Mouse (Mus musculus) limb, embryonic 12.5 days (tissue): ENCODE data around the gene Prss34. TPM values are rescaled to one million over a fixed set of nuclear protein-coding genes. Genes with fewer than 3 reads are reported as not detected.

ENCODE experiments used
- ATAC-seq: fragments of 200-750 bp; cut with Nextera tagmentation; 2 replicates; pipeline ENCODE4 v1.8.0; 2017; ENCODE audit warnings: low read depth, moderate TSS enrichment; ENCODE audit not compliant: insufficient number of reproducible peaks, insufficient read depth, low FRiP score, low TSS enrichment
- H3K27ac ChIP-seq: fragments of 300-500 bp; sonication (generic); 2 replicates; pipeline ENCODE4 v1.5.1; 2016; ENCODE audit warnings: mild to moderate bottlenecking, moderate library complexity
- H3K27me3 ChIP-seq: fragments of 300-500 bp; sonication (generic); 2 replicates; pipeline ENCODE4 v1.6.1; 2016; ENCODE audit warnings: mild to moderate bottlenecking, moderate library complexity
- H3K36me3 ChIP-seq: fragments of 300-500 bp; sonication (generic); 2 replicates; pipeline ENCODE4 v1.6.1; 2016; ENCODE audit warnings: mild to moderate bottlenecking, moderate library complexity
- H3K4me1 ChIP-seq: fragments of 300-500 bp; sonication (generic); replicated peaks from 2 replicates; pipeline ENCODE4 v1.6.1; 2016
- H3K4me2 ChIP-seq: fragments of 300-500 bp; sonication (generic); 2 replicates; pipeline ENCODE4 v1.6.1; 2016; ENCODE audit warnings: mild to moderate bottlenecking, moderate library complexity
- H3K4me3 ChIP-seq: fragments of 300-500 bp; sonication (generic); replicated peaks from 2 replicates; pipeline ENCODE4 v1.5.1; 2016; ENCODE audit warnings: mild to moderate bottlenecking
- H3K9ac ChIP-seq: fragments of 300-500 bp; sonication (generic); replicated peaks from 2 replicates; pipeline ENCODE4 v1.6.1; 2016; ENCODE audit warnings: mild to moderate bottlenecking, moderate library complexity
- H3K9me3 ChIP-seq: fragments of 300-500 bp; sonication (generic); 2 replicates; pipeline ENCODE4 v1.6.1; 2016; ENCODE audit warnings: mild to moderate bottlenecking, moderate library complexity
- WGBS: fragments of 180-500 bp; shearing (Covaris S2); methylation state at CpG from one replicate; pipeline ENCODE4 v1.1.7; 2016; 5-methylcytosine and 5-hydroxymethylcytosine counted together
- polyA plus RNA-seq: library from polyadenylated mRNA; unstranded; fragments of >200 nt; fragmentation: Nextera tagmentation; extraction: Ambion mirVana; gene quantifications from 2 replicates; pipeline ENCODE4 v1.2.1, GENCODE M21; 2016

Prss34 gene
- polyA plus RNA-seq, result not detected in 2 replicates

DNA sequence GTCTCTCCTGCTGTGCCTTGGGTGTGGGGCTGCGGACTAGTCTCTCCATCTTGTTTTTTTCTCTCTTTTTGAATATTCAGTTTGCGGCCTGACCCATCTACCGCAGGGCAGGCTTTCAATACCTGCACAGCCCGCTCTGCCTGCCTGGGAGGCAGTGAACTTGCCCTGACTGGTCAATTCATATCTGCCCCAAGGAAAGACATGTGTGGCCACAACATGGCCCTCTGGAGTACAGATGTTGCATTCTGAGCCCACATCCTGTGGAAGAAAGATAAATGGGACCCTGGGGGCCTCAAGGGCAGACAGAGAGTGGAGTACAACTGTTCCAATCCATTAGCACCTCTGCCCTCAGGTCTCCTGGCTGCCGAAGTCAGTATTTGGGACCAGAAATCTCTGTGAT lies at the start of gene Prss34:
TSS of gene Prss34 (plus strand) at position 301 of the 400 bp plus-strand sequence.
- 68% methylated on average over 5 of the region's 5 CpGs for WGBS
- no peak for ATAC-seq

GRCm38 (mm10) chr17:25250181-25250835 lies 47.9 kb upstream of the Prss34 start:
- peaks cover 8% of the 10 kb centered on the region for H3K4me1 ChIP-seq
- peaks cover 6% of the 10 kb centered on the region; the same call in 1 of the 2 replicates for H3K36me3 ChIP-seq
- H3K9me3 ChIP-seq, result no peaks in the 10 kb centered on the region
- no peak overlapping the region for H3K4me2 ChIP-seq
- peaks cover 56% of the 10 kb centered on the region for H3K27me3 ChIP-seq
- 0 out of 2 replicates have a peak overlapping the region, but pooled peaks have one; percentile 18 for H3K9ac ChIP-seq
- 80% methylated on average over 8 of the region's 8 CpGs for WGBS
- no peak for ATAC-seq
- no peak overlapping the region for H3K4me3 ChIP-seq
- H3K27ac ChIP-seq, result no peak overlapping the region

More for the DNA sequence above, at the start of gene Prss34:
- Histone ChIP-seq H3K4me2 (no peak within 1 kb of the TSS), H3K9me3 (no peaks in the 10 kb centered on the region), H3K36me3 (no peaks in the 10 kb centered on the region), H3K27me3 (no peaks in the 10 kb centered on the region), H3K27ac (no peak within 1 kb of the TSS), H3K9ac (no peak within 1 kb of the TSS), H3K4me1 (no peaks in the 10 kb centered on the region), H3K4me3 (no peak within 1 kb of the TSS)

DNA sequence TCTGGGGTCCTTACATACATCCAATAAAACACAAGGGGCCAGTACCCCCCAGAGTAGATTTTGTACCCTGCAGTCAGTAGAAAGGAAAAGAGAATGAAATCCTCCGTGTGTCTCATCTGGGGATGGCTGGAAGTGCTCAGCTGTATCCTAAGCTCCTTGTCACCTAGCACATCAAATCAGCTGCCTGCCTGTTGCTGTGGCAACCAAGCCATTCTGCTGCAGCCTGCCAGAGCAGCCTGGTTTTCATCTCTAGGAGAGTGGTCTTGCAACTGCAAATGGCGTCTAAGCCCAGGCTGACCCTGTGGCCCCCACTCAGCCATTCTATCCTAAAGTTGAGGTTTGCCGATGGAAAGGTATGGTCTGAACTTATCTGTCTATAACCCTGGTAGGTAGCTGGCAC lies 45.6 kb upstream of the Prss34 start:
- ATAC-seq, result no peak
- Histone ChIP-seq H3K9me3 (no peaks in the 10 kb centered on the region), H3K4me1 (peaks cover 20% of the 10 kb centered on the region), H3K4me2 (no peak overlapping the region), H3K27me3 (peaks cover 77% of the 10 kb centered on the region), H3K27ac (no peak overlapping the region), H3K9ac (no peak overlapping the region), H3K4me3 (no peak overlapping the region), H3K36me3 (no peaks in the 10 kb centered on the region)
- 41% methylated on average over 3 of the region's 3 CpGs for WGBS

GRCm38 (mm10) chr17:25253760-25254159 lies 44.4 kb upstream of the Prss34 start:
- Histone ChIP-seq H3K36me3 (peaks cover 5% of the 10 kb centered on the region), H3K4me1 (peaks cover 24% of the 10 kb centered on the region), H3K27ac (no peak overlapping the region), H3K9ac (0 out of 2 replicates have a peak overlapping the region, but pooled peaks have one; percentile 31), H3K27me3 (peaks cover 74% of the 10 kb centered on the region), H3K9me3 (no peaks in the 10 kb centered on the region), H3K4me2 (no peak overlapping the region), H3K4me3 (no peak overlapping the region)
- ATAC-seq, result no peak
- WGBS, result 39% methylated on average over 10 of the region's 10 CpGs

DNA sequence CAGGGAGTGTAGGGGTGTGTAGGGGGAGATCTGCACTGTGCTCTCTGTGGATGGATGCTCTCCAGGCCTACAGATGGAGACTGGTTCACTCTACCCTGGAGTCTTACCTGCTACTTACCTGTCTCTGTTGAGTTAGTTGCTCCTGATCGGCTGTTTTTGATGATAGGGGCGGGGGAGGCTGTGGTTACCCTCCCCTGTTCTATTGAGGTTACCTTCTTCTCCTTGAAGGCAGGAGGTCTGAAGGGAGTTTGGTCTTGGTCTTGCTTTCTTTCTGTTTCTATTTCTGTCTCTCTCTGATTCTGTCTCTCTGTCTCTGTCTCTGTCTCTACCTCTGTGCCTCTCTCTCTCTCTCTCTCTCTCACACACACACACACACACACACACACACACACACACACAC lies 43.1 kb upstream of the Prss34 start:
- no peak for ATAC-seq
- Histone ChIP-seq H3K4me1 (peaks cover 24% of the 10 kb centered on the region), H3K27me3 (peaks cover 72% of the 10 kb centered on the region)

GRCm38 (mm10) chr17:25256140-25256754 lies 41.9 kb upstream of the Prss34 start, which contains the start of gene Baiap3:
Gene Baiap3, minus strand, starts transcription at chr17:25256364.
- no peak within 1 kb of the TSS for H3K27ac ChIP-seq
- peak within 1 kb of the TSS; percentile 53 for H3K9ac ChIP-seq
- peaks cover 61% of the 10 kb centered on the region for H3K27me3 ChIP-seq
- 5% methylated on average over 31 of the region's 35 CpGs for WGBS
- H3K4me3 ChIP-seq, result peak within 1 kb of the TSS; percentile 40
- H3K4me2 ChIP-seq, result peak within 1 kb of the TSS; percentile 72
- peak; percentile 39 for ATAC-seq
- peaks cover 21% of the 10 kb centered on the region for H3K36me3 ChIP-seq
- peaks cover 24% of the 10 kb centered on the region for H3K4me1 ChIP-seq
- no peaks in the 10 kb centered on the region for H3K9me3 ChIP-seq

More for the DNA sequence above, 43.1 kb upstream of the Prss34 start:
- no peak overlapping the region for H3K9ac ChIP-seq
- 0 out of 2 replicates have a peak overlapping the region, but pooled peaks have one; percentile 72 for H3K4me2 ChIP-seq
- H3K27ac ChIP-seq, result no peak overlapping the region
- peak overlapping the region; percentile 40; the same call in 1 of the 2 replicates for H3K4me3 ChIP-seq
- peaks cover 18% of the 10 kb centered on the region for H3K36me3 ChIP-seq
- WGBS, result 81% methylated on average over 2 of the region's 2 CpGs
- no peaks in the 10 kb centered on the region for H3K9me3 ChIP-seq

GRCm38 (mm10) chr17:25257804-25258261 lies 40.4 kb upstream of the Prss34 start:
- 0 out of 2 replicates have a peak overlapping the region, but pooled peaks have one; percentile 7 for H3K27ac ChIP-seq
- no peak overlapping the region for H3K4me3 ChIP-seq
- no peaks in the 10 kb centered on the region for H3K9me3 ChIP-seq
- peaks cover 45% of the 10 kb centered on the region for H3K27me3 ChIP-seq
- no peak for ATAC-seq
- H3K4me2 ChIP-seq, result no peak overlapping the region
- H3K9ac ChIP-seq, result no peak overlapping the region
- WGBS, result 55% methylated on average over 6 of the region's 6 CpGs
- peaks cover 27% of the 10 kb centered on the region for H3K36me3 ChIP-seq
- H3K4me1 ChIP-seq, result peaks cover 24% of the 10 kb centered on the region

DNA sequence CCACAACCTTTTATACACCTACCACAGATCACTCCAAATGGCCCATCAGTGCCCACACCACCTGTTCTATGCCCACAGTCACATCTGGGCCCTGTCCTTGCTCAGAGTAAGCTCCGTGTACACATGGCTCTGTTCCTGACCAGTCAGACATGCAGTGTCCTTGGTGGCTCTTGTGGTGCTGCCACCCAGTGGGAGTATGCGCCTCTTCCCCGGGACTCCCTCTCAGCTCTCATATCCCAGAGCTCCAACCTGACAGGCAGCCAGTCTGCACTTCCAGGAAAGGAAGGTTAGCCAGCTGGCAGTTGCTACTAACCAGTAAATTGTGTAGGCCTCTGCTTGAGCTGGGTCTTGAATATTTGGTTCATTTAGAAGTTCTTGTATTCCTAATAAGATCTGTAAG lies 33.7 kb upstream of the Prss34 start:
- H3K27ac ChIP-seq, result no peak overlapping the region
- no peaks in the 10 kb centered on the region for H3K9me3 ChIP-seq
- no peaks in the 10 kb centered on the region for H3K27me3 ChIP-seq
- H3K4me1 ChIP-seq, result no peaks in the 10 kb centered on the region
- no peak for ATAC-seq
- H3K36me3 ChIP-seq, result peaks cover 81% of the 10 kb centered on the region
- no peak overlapping the region for H3K9ac ChIP-seq
- no peak overlapping the region for H3K4me2 ChIP-seq
- WGBS, result 83% methylated on average over 3 of the region's 3 CpGs
- H3K4me3 ChIP-seq, result no peak overlapping the region

DNA sequence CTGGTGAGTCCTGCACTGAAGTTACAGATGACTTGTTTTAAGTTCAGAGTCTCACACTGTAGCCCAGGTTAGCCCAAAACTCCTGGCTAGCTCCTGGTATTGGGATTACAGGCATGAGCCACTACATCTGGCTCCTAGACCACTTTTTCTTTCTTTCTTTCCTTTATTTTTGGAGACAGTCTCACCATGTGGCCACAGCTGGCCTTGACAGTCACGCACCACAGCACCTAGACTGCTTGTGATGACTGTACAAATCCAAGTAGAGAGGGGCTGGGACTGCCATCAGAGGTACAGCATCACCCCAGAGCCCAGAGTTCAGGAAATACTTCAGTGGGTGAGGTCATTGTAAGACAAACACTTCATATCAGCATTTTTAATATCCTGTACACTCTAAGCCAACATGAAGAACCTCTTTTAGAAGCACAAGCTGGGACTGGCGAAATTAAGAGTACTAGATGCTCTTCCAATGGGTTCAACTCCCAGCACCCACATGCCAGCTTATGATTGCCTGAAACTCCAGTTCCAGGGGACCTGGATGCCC lies 27.3 kb upstream of the Prss34 start:
- Histone ChIP-seq H3K4me1 (peaks cover 28% of the 10 kb centered on the region), H3K9me3 (no peaks in the 10 kb centered on the region), H3K9ac (peak overlapping the region; percentile 98), H3K27ac (no peak overlapping the region), H3K36me3 (peaks cover 51% of the 10 kb centered on the region), H3K4me2 (peak overlapping the region; percentile 97), H3K4me3 (peak overlapping the region; percentile 97), H3K27me3 (no peaks in the 10 kb centered on the region)
- 84% methylated on average over 2 of the region's 2 CpGs for WGBS
- no peak for ATAC-seq

DNA sequence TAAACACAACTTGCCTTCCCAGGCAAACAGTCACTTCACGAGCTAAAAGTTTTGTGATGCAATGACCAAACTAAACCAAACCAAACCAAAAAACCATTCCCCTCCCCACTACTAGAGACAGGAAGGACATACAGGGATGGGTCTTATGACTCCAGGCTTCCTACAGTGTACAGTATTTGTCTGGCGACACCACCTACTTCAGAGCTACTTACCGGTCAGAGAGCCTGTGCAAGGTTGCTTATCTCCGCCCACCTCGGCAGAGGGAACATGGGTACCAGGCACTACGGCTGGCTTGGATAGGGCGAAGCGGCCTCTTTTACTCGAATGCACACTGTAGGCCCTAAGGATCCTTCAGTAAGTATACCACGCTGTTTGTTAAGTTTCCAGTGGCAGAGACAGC lies 25.9 kb upstream of the Prss34 start:
- WGBS, result under 1% methylated on average over 10 of the region's 10 CpGs
- H3K4me1 ChIP-seq, result peaks cover 28% of the 10 kb centered on the region
- H3K27ac ChIP-seq, result peak overlapping the region; percentile 99
- ATAC-seq, result no peak
- H3K4me2 ChIP-seq, result peak overlapping the region; percentile 97
- no peaks in the 10 kb centered on the region for H3K27me3 ChIP-seq
- H3K9me3 ChIP-seq, result no peaks in the 10 kb centered on the region
- peaks cover 37% of the 10 kb centered on the region for H3K36me3 ChIP-seq
- H3K9ac ChIP-seq, result peak overlapping the region; percentile 98
- peak overlapping the region; percentile 97 for H3K4me3 ChIP-seq
